Mouse (Mus musculus): Measurements from ENCODE around the gene Bbc3. TPM values are rescaled to one million over a fixed set of nuclear protein-coding genes. Genes with fewer than 3 reads are reported as not detected.

Gene Bbc3
- total and polyA plus RNA-seq, 3 experiments, result 2.1 to 3.3 (median 3.2) TPM

DNA sequence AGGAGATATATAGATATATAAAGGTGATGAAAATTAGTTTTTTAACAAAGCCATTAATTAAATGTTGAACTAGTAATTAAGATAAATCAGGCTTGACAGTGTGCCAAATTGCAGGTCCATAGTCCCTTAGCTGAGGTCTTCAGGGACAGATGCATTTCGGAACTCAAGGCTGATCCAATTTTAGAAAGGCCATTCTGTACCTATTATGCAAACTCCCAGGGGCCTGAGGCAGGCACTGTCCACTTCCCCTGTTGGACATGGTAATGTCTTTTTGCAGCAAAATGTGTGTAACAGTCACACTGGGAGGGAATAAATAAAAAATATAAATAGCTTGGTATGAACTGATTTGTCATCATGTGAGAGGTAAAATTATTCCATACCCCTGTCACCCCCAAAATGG, 37.1 kb upstream of the Bbc3 start:
- Histone ChIP-seq H3K4me3 (no peak overlapping the region), H3K79me2 (replicated peaks; ENCODE audit: control insufficient read depth, insufficient read depth, low read length) (no peaks in the 10 kb centered on the region), H3K4me1 (ENCODE audit: control insufficient read depth, insufficient read depth, low read length) (peaks cover 5% of the 10 kb centered on the region), H3K27ac (no peak overlapping the region), H3K27me3 (ENCODE audit: control insufficient read depth, insufficient read depth, low read length) (no peaks in the 10 kb centered on the region), H3K9ac (ENCODE audit: low read depth, low read length) (no peak overlapping the region), H3K36me3 (ENCODE audit: control insufficient read depth, insufficient read depth, low read length) (no peaks in the 10 kb centered on the region)
- 27% methylated on average over 1 of the region's 1 CpGs for WGBS
- DNase-seq, result no peak
- TF ChIP-seq POLR2A (IDR thresholded peaks at IDR 0.05; ENCODE audit: insufficient read depth, low read depth, low read length) (no peak), EP300 (IDR thresholded peaks at IDR 0.05; ENCODE audit: insufficient read depth, low read depth, low read length) (no peak), CTCF (IDR thresholded peaks at IDR 0.05) (no peak)
- intact Hi-C loops (cut with DNase I), result no loop called here

DNA sequence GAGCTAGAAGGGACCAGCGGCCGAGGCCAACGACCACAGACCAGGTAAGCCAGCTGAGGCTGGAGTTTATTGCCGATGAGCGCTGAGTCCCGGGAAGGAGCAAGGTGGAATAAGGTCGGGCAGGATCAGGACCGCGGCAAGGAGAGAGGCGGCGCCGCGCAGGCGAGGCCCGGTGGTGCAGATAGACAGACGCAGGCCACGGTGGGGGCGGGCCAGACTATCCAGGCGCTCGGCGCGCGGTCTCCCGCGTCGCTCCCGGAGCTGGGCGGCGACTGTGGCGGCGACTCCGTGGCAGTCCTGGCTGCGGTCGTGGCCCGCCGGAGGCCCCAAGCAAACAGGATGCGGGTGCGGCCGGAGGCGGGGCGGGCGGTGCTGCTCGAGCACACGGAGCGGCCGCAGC, 35.5 kb upstream of the Bbc3 start:
- intact Hi-C loops (cut with DNase I), result loop anchor here (1.0 kb wide), 1 partner anchor 13 kb away; no protein-coding TSS in a partner anchor
- H3K36me3 ChIP-seq (ENCODE audit: control insufficient read depth, insufficient read depth, low read length), result no peaks in the 10 kb centered on the region
- H3K9ac ChIP-seq (ENCODE audit: low read depth, low read length), result peak overlapping the region; percentile 85
- DNase-seq, result peak; percentile 74 to 78
- H3K27me3 ChIP-seq (ENCODE audit: control insufficient read depth, insufficient read depth, low read length), result no peaks in the 10 kb centered on the region
- no peaks in the 10 kb centered on the region for H3K79me2 ChIP-seq (replicated peaks; ENCODE audit: control insufficient read depth, insufficient read depth, low read length)
- H3K27ac ChIP-seq, result peak overlapping the region; percentile 82
- H3K4me1 ChIP-seq (ENCODE audit: control insufficient read depth, insufficient read depth, low read length), result peaks cover 5% of the 10 kb centered on the region
- under 1% methylated on average over 46 of the region's 46 CpGs for WGBS
- no peak for TF ChIP-seq EP300 (IDR thresholded peaks at IDR 0.05; ENCODE audit: insufficient read depth, low read depth, low read length)
- peak; percentile 50 for TF ChIP-seq CTCF (IDR thresholded peaks at IDR 0.05)
- peak overlapping the region; percentile 83 for H3K4me3 ChIP-seq

DNA sequence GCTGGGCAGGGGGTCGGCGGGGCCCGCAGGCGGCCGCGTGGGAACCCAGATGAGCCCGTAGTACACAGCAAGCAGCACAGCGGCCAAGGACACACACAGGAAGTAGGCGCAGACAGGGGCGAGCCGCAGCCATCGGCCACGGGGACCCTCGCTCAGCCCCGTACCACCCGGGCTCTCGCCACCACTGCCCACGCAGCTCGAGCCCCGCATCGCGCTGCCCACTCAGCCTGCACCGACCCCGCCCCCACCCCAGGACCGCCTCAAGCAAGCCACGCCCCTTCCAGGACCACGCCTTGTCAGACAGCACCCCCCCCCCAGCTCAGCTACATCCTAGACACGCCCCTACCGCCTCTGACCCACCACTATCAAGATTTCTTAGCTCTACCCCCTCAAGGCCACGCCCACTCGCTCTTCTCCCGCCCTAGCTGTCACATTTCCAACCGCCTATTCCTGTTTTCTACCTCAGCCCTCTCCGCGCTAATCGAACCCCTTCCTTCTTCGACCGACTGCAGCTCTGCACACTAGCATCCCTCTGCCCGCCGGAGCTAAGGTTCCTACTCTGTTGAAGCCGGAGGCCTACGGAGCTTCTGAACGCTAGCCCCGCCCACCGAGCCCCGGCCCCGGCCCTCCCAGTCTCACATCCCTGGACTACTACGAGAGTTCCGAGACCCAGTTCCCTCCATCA, 35.0 kb upstream of the Bbc3 start, which contains the start of gene Inafm1:
TSS of gene Inafm1 (minus strand) at position 537 of the 685 bp plus-strand sequence.
- H3K27me3 ChIP-seq (ENCODE audit: control insufficient read depth, insufficient read depth, low read length), result no peaks in the 10 kb centered on the region
- intact Hi-C loops (cut with DNase I), result loop anchor here (1.0 kb wide), 1 partner anchor 12 kb away; no protein-coding TSS in a partner anchor
- DNase-seq, result peak; percentile 87 to 90
- WGBS, result under 1% methylated on average over 39 of the region's 49 CpGs
- peak within 1 kb of the TSS; percentile 85 for H3K9ac ChIP-seq (ENCODE audit: low read depth, low read length)
- peak within 1 kb of the TSS; percentile 83 for H3K4me3 ChIP-seq
- peak within 1 kb of the TSS; percentile 82 for H3K27ac ChIP-seq
- H3K79me2 ChIP-seq (replicated peaks; ENCODE audit: control insufficient read depth, insufficient read depth, low read length), result no peaks in the 10 kb centered on the region
- no peaks in the 10 kb centered on the region for H3K36me3 ChIP-seq (ENCODE audit: control insufficient read depth, insufficient read depth, low read length)
- peaks cover 5% of the 10 kb centered on the region for H3K4me1 ChIP-seq (ENCODE audit: control insufficient read depth, insufficient read depth, low read length)
- TF ChIP-seq EP300 (IDR thresholded peaks at IDR 0.05; ENCODE audit: insufficient read depth, low read depth, low read length) (0 out of 2 replicates have a peak, but pooled peaks have one; percentile 26), CTCF (IDR thresholded peaks at IDR 0.05) (no peak), POLR2A (IDR thresholded peaks at IDR 0.05; ENCODE audit: insufficient read depth, low read depth, low read length) (peak; percentile 43; the same call in 1 of the 2 replicates)

GRCm38 (mm10) chr7:16273766-16274140, 34.4 kb upstream of the Bbc3 start:
- H3K9ac ChIP-seq (ENCODE audit: low read depth, low read length), result peak overlapping the region; percentile 67
- no peaks in the 10 kb centered on the region for H3K36me3 ChIP-seq (ENCODE audit: control insufficient read depth, insufficient read depth, low read length)
- intact Hi-C loops (cut with DNase I), result loop anchor here (1.0 kb wide), 1 partner anchor 12 kb away; no protein-coding TSS in a partner anchor
- peak overlapping the region; percentile 83 for H3K4me3 ChIP-seq
- H3K27me3 ChIP-seq (ENCODE audit: control insufficient read depth, insufficient read depth, low read length), result no peaks in the 10 kb centered on the region
- H3K79me2 ChIP-seq (replicated peaks; ENCODE audit: control insufficient read depth, insufficient read depth, low read length), result no peaks in the 10 kb centered on the region
- peak overlapping the region; percentile 55 for H3K27ac ChIP-seq
- DNase-seq, result no peak
- 13% methylated on average over 18 of the region's 18 CpGs for WGBS
- TF ChIP-seq EP300 (IDR thresholded peaks at IDR 0.05; ENCODE audit: insufficient read depth, low read depth, low read length) (no peak), POLR2A (IDR thresholded peaks at IDR 0.05; ENCODE audit: insufficient read depth, low read depth, low read length) (peak; percentile 34; the same call in 1 of the 2 replicates)
- H3K4me1 ChIP-seq (ENCODE audit: control insufficient read depth, insufficient read depth, low read length), result peaks cover 5% of the 10 kb centered on the region

DNA sequence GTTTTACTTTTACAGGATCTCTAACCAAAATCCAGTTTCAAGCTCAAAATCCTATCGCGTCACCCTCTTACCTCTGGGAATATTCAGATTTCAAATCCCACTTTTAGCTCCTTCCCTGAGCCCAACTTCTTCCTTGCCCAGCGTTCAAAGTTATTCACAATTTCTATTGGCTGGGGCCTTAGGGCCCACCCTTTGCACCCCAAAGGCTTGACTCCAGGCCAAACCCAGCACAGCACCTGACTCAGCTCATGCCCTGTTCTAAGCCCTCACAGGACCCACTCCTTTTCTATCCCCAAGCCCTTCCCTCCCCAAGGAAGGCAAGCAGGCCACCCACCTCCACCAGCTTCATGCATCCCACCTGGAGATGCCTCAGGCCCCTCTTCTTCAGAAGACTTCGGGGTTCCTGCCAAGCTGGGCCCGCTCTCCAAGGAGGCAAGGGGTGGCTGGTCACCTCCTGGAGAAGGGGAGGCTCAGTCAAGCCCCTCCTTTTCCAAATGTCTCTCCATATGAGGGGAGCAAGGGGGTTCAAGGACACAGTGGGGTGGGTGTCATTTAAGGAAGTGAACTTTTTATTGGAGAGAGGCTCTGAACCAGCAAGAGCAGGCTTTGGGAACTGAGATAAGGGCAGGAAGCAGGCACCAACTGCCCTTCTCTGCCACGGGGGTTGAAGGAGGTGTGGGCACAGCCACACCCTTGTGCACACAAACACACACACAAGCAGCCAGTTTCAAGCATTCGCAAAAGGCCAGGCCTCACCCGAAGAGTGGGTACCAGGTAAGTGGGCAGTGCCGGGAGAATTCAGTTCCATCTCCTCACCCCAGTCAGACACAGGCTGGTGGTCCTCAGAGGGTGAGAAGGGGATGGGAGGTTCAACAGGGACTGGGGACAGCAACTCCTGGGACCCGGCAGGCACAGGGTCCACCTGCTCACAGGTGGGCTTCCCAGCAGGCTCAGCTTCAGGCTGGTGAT, 33.0 kb upstream of the Bbc3 start:
- no peak overlapping the region for H3K9ac ChIP-seq (ENCODE audit: low read depth, low read length)
- intact Hi-C loops (cut with DNase I), result no loop called here

More for the DNA sequence above, 33.0 kb upstream of the Bbc3 start:
- Histone ChIP-seq H3K4me1 (ENCODE audit: control insufficient read depth, insufficient read depth, low read length) (peaks cover 5% of the 10 kb centered on the region), H3K36me3 (ENCODE audit: control insufficient read depth, insufficient read depth, low read length) (no peaks in the 10 kb centered on the region), H3K27ac (no peak overlapping the region), H3K27me3 (ENCODE audit: control insufficient read depth, insufficient read depth, low read length) (no peaks in the 10 kb centered on the region), H3K4me3 (no peak overlapping the region), H3K79me2 (replicated peaks; ENCODE audit: control insufficient read depth, insufficient read depth, low read length) (no peaks in the 10 kb centered on the region)
- 86% methylated on average over 10 of the region's 10 CpGs for WGBS
- TF ChIP-seq EP300 (IDR thresholded peaks at IDR 0.05; ENCODE audit: insufficient read depth, low read depth, low read length) (no peak), CTCF (IDR thresholded peaks at IDR 0.05) (no peak), POLR2A (IDR thresholded peaks at IDR 0.05; ENCODE audit: insufficient read depth, low read depth, low read length) (no peak)
- DNase-seq, result no peak
